Mouse (Mus musculus) cortical plate, adult 2 months (tissue): ENCODE results near the gene Ccl11.

Experiments used
- CTCF ChIP-seq: fragments of 200-500 bp; IDR thresholded peaks from 2 replicates; pipeline ENCODE4 v1.5.1; 2011; ENCODE audit warnings: mild to moderate bottlenecking, control low read depth, low read length; ENCODE audit not compliant: insufficient read depth; ENCODE audit errors: extremely low read depth
- POLR2A ChIP-seq: fragments of 200-500 bp; IDR thresholded peaks from 2 replicates; pipeline ENCODE4 v1.6.1; 2011; ENCODE audit warnings: mild to moderate bottlenecking, low read length, control low read depth; ENCODE audit not compliant: insufficient read depth; ENCODE audit errors: extremely low read depth

DNA sequence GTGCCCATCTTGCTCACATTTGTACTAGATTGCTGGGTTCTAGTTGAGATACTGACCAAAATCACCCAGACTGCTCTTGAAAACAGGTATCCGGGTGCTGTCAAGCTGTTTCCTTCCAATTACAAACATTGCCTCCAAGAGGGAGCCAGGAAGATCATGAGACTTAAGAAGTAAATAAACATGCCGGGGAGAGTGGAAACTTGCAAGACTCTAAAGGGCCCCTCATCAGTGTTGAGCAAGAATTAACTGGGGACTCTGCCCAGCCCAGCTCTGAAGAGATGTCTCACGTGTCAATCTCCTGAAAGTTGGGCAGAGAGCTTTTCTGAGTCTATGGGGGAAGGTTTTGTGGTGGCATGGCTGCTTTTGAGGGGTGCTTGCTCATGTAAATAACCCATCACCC, 19.4 kb downstream of the Ccl11 start:
- TF ChIP-seq POLR2A (no peak), CTCF (no peak)
